Mouse (Mus musculus) erythroblast, embryonic 14.5 days (primary cell): ENCODE results near the gene Dvl3.

Experiments
- GATA1 ChIP-seq: IDR thresholded peaks from 2 replicates; pipeline ENCODE4 v1.6.1; 2012; ENCODE audit warnings: low read length, inconsistent platforms, mixed read lengths
- TAL1 ChIP-seq: IDR thresholded peaks from 3 replicates; pipeline ENCODE4 v1.6.1; 2012; ENCODE audit warnings: low read length, inconsistent platforms, mixed read lengths

- TF ChIP-seq GATA1 = no peak
- no peak for TF ChIP-seq TAL1
Observed at GRCm38 (mm10) chr16:20535296-20536080, 18.7 kb downstream of the Dvl3 start, which contains the start of gene Ap2m1.
